Mouse (Mus musculus) C2C12 (cell line): ENCODE measurements at regions not wholly inside any gene's neighbourhood (a gene's known extent, or its start where the extent isn't known, plus 50 kb on each side); places are given as distances from the start of the nearest gene placed in this dataset.

Source experiments
- H3K27me3 ChIP-seq: one replicate; pipeline ENCODE4 v1.6.1; 2011; ENCODE audit not compliant: control insufficient read depth, insufficient read depth, insufficient read length
- H3K36me3 ChIP-seq: one replicate; pipeline ENCODE4 v1.6.1; 2011; ENCODE audit not compliant: control insufficient read depth, insufficient read depth
- H3K4me3 ChIP-seq: one replicate; pipeline ENCODE4 v1.5.1; 2011; ENCODE audit warnings: mild to moderate bottlenecking, control low read depth; ENCODE audit not compliant: poor library complexity, insufficient read depth, severe bottlenecking
- H3K79me2 ChIP-seq: one replicate; pipeline ENCODE4 v1.6.1; 2011; ENCODE audit not compliant: control insufficient read depth, insufficient read depth
- H3K79me3 ChIP-seq: one replicate; pipeline ENCODE4 v1.6.1; 2011; ENCODE audit warnings: low read depth, control low read depth
- H3ac ChIP-seq: one replicate; pipeline ENCODE3; 2011; ENCODE audit warnings: low read depth; ENCODE audit not compliant: control insufficient read depth, insufficient read length
- CEBPB ChIP-seq: IDR thresholded peaks from one replicate; pipeline ENCODE4 v1.6.1; 2011; ENCODE audit warnings: low read depth, mild to moderate bottlenecking, control low read depth, moderate library complexity
- CTCF ChIP-seq: IDR thresholded peaks from one replicate; pipeline ENCODE4 v1.5.1; 2011; ENCODE audit not compliant: control insufficient read depth, insufficient read depth, insufficient read length
- FOSL1 ChIP-seq: IDR thresholded peaks from one replicate; pipeline ENCODE4 v1.8.0; 2011; ENCODE audit warnings: mild to moderate bottlenecking, low read length; ENCODE audit not compliant: poor library complexity, insufficient read depth, severe bottlenecking
- MAX ChIP-seq: IDR thresholded peaks from one replicate; pipeline ENCODE4 v1.6.1; 2011; ENCODE audit warnings: mild to moderate bottlenecking, control low read depth
- MYOD1 ChIP-seq: IDR thresholded peaks from one replicate; pipeline ENCODE4 v1.6.1; 2011; ENCODE audit warnings: low read depth; ENCODE audit not compliant: control insufficient read depth, insufficient read length
- MYOG ChIP-seq: IDR thresholded peaks from one replicate; pipeline ENCODE4 v1.6.1; 2011; ENCODE audit not compliant: control insufficient read depth, insufficient read length; ENCODE audit errors: extremely low read depth
- USF1 ChIP-seq: IDR thresholded peaks from one replicate; pipeline ENCODE4 v1.6.1; 2011; ENCODE audit warnings: low read depth, mild to moderate bottlenecking, control low read depth, moderate library complexity

DNA sequence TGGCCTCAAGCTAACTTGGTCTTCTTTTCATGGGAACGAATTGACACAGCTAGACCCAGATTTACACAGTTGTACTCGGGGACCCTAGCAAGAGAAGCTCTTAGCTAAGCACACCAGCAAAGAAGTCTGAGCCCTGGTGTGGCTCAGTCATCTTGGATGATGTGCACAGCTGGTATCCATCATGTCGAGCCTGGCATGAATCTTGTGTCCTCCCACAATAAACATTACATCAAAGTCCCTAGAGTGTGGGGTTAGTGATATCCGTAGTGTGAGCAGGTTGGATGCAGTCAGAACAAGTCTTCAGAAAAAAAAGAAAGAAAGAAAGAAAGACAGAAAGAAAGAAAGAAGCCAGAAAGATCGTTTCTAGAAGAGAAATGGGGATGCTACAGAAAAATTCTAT lies 52.1 kb upstream of the Hmcn1 start:
- H3ac ChIP-seq, result no peak overlapping the region
- H3K36me3 ChIP-seq, result no peaks in the 10 kb centered on the region
- TF ChIP-seq MAX (no peak), MYOD1 (no peak), CEBPB (no peak), USF1 (no peak), CTCF (no peak), MYOG (no peak), FOSL1 (no peak)
- no peaks in the 10 kb centered on the region for H3K27me3 ChIP-seq
- H3K4me3 ChIP-seq, result no peak overlapping the region
- H3K79me3 ChIP-seq, result no peaks in the 10 kb centered on the region
- H3K79me2 ChIP-seq, result no peaks in the 10 kb centered on the region

GRCm38 (mm10) chr1:151046626-151047025 lies 53.4 kb upstream of the Hmcn1 start:
- TF ChIP-seq MAX, result no peak
- no peaks in the 10 kb centered on the region for H3K27me3 ChIP-seq
- H3K79me3 ChIP-seq, result no peaks in the 10 kb centered on the region
- H3K4me3 ChIP-seq, result no peak overlapping the region
- no peak overlapping the region for H3ac ChIP-seq
- no peaks in the 10 kb centered on the region for H3K79me2 ChIP-seq
- no peaks in the 10 kb centered on the region for H3K36me3 ChIP-seq

DNA sequence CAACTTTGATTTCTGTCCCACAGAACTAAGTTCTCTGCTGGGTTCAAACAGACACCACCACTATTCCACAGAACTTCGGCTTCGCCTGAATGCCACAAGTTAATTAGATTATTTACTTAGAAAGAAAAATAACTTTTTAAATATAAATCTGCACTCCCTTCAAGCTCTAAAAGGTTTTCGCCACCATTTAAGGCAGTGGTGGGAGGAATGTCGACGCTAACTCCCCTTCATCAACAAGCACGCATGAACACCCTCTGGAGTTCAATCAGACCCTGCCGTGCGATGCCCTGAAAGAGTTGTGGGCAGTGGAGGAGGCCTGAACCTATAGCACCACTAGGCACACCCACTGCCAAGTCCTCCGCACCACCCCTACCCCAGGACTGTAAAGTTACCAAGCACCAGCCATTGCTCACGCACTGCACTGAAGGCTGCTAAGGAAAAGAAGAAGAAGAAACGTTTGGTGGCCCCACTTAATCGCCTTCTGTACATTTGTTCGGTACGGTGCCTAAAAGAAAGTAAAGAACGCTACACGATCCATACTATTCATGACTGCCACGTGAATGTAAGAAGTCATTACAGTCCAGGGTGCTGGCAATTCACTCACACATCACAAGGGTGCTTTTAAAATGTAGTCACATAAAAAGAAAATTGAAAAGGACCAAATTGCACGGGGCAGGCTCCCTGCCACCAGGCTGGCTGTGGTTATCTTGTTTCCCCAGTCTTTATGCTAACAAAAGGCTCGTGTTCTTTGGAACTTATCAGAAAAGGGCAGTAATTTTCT lies 56.7 kb upstream of the Hmcn1 start:
- Histone ChIP-seq H3ac (no peak overlapping the region), H3K79me2 (no peaks in the 10 kb centered on the region)

GRCm38 (mm10) chr1:151050507-151050816 lies 57.2 kb upstream of the Hmcn1 start:
- no peak overlapping the region for H3ac ChIP-seq
- no peak for TF ChIP-seq USF1
- no peak for TF ChIP-seq MYOD1
- TF ChIP-seq CEBPB, result no peak
- TF ChIP-seq MYOG, result no peak
- no peak for TF ChIP-seq FOSL1
- no peak for TF ChIP-seq CTCF
- no peak for TF ChIP-seq MAX
- no peaks in the 10 kb centered on the region for H3K79me2 ChIP-seq
- H3K27me3 ChIP-seq, result no peaks in the 10 kb centered on the region
- no peaks in the 10 kb centered on the region for H3K79me3 ChIP-seq
- no peaks in the 10 kb centered on the region for H3K36me3 ChIP-seq
- no peak overlapping the region for H3K4me3 ChIP-seq

More for the DNA sequence above, 56.7 kb upstream of the Hmcn1 start:
- H3K27me3 ChIP-seq, result no peaks in the 10 kb centered on the region
- H3K79me3 ChIP-seq, result no peaks in the 10 kb centered on the region
- no peak overlapping the region for H3K4me3 ChIP-seq
- TF ChIP-seq FOSL1 (no peak), CTCF (no peak), CEBPB (no peak)
- no peaks in the 10 kb centered on the region for H3K36me3 ChIP-seq

DNA sequence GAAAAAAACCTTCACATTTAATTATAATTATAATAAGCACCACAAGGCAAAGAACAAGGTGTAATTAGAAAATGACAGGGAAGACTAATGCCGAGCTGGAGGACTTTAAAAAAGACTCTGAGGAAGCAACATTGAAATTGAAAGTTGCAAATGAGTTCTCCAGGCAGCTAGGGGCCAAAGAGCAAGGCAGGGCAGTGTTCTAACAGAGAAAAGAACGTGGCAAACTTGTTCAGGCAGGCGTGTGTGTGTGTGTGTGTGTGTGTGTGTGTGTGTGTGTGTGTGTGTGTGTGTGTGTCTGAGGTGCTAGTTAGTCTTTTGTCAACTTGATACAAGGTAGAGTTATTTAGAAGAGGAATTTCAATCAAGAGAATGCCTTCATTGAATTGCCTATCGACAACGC lies 60.0 kb upstream of the Hmcn1 start:
- H3K27me3 ChIP-seq, result no peaks in the 10 kb centered on the region
- no peaks in the 10 kb centered on the region for H3K79me2 ChIP-seq
- H3K4me3 ChIP-seq, result no peak overlapping the region
- no peak overlapping the region for H3ac ChIP-seq
- H3K36me3 ChIP-seq, result no peaks in the 10 kb centered on the region
- no peaks in the 10 kb centered on the region for H3K79me3 ChIP-seq
- TF ChIP-seq FOSL1, result no peak
- no peak for TF ChIP-seq CEBPB
- no peak for TF ChIP-seq CTCF
- TF ChIP-seq MYOG, result no peak
- TF ChIP-seq MAX, result no peak
- TF ChIP-seq MYOD1, result no peak
- no peak for TF ChIP-seq USF1

GRCm38 (mm10) chr1:151055396-151055795 lies 62.2 kb upstream of the Hmcn1 start:
- Histone ChIP-seq H3K27me3 (no peaks in the 10 kb centered on the region), H3K36me3 (no peaks in the 10 kb centered on the region), H3K4me3 (no peak overlapping the region), H3ac (no peak overlapping the region), H3K79me2 (no peaks in the 10 kb centered on the region), H3K79me3 (no peaks in the 10 kb centered on the region)
- TF ChIP-seq MAX (no peak), CEBPB (no peak), MYOG (no peak), MYOD1 (no peak), USF1 (no peak), CTCF (no peak), FOSL1 (no peak)

DNA sequence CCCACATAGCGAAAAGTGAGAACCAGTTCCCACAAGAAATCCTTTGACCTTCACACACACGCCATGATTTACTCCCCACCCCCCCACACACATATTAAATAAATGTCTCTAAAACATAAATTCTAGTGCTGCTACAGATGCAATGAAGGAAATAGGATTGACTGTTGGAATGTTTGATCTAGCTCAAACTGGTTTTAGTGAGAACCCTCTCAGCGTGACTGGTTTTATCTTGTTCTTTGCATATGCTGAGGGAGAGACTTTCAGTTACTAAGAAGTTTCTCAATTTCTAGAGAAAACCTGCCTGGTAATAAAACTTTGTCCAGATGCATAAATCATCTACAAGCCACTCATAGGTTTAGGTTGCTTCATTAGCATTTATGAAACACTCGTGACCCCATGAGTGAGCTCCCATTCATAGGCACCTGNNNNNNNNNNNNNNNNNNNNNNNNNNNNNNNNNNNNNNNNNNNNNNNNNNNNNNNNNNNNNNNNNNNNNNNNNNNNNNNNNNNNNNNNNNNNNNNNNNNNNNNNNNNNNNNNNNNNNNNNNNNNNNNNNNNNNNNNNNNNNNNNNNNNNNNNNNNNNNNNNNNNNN lies 66.4 kb upstream of the Hmcn1 start:
- TF ChIP-seq USF1 (no peak), MYOG (no peak), CTCF (no peak), FOSL1 (no peak)

More for the DNA sequence above, 66.4 kb upstream of the Hmcn1 start:
- H3K36me3 ChIP-seq, result no peaks in the 10 kb centered on the region
- H3ac ChIP-seq, result no peak overlapping the region
- no peaks in the 10 kb centered on the region for H3K79me2 ChIP-seq
- H3K4me3 ChIP-seq, result no peak overlapping the region
- H3K27me3 ChIP-seq, result no peaks in the 10 kb centered on the region
- no peaks in the 10 kb centered on the region for H3K79me3 ChIP-seq
